Mouse (Mus musculus) MEL (cell line): ENCODE measurements around the gene Tedc1. TPM values are rescaled to one million over a fixed set of nuclear protein-coding genes. Genes with fewer than 3 reads are reported as not detected.

Source experiments
- DNase-seq: peaks from one replicate; pipeline ENCODE4 v3.0.0; 2011; ENCODE audit warnings: low read depth, low spot score
- H3K27ac ChIP-seq: 2 replicates; pipeline ENCODE4 v1.5.1; 2012; ENCODE audit warnings: low read depth, mild to moderate bottlenecking, control low read depth, low read length, moderate library complexity; ENCODE audit not compliant: control insufficient read depth
- H3K27me3 ChIP-seq, 2 experiments: fragments of 150-350 bp in 1 of 2; sonication (generic) in 1 of 2; 2 replicates each; pipeline ENCODE4 v1.6.1; 2012; ENCODE audit warnings: low read length in 2 of 2, mild to moderate bottlenecking in 2 of 2, improper control_type of control experiment in 1 of 2, moderate library complexity in 1 of 2; ENCODE audit not compliant: insufficient read depth in 2 of 2, control insufficient read depth in 1 of 2
- H3K36me3 ChIP-seq, 2 experiments: 2 replicates each; pipeline ENCODE4 v1.6.1; 2012 to 2014; ENCODE audit warnings: low read length in 2 of 2, improper control_type of control experiment in 1 of 2, inconsistent platforms in 1 of 2, mild to moderate bottlenecking in 1 of 2; ENCODE audit not compliant: insufficient read depth in 2 of 2, control insufficient read depth in 1 of 2
- H3K4me1 ChIP-seq, 2 experiments: fragments of 150-350 bp in 1 of 2; sonication (generic) in 1 of 2; 2 replicates each; pipeline ENCODE4 v1.6.1; 2012; ENCODE audit warnings: low read length in 2 of 2, improper control_type of control experiment in 1 of 2, mild to moderate bottlenecking in 1 of 2; ENCODE audit not compliant: insufficient read depth in 2 of 2, control insufficient read depth in 1 of 2
- H3K4me3 ChIP-seq, 2 experiments: fragments of 150-350 bp in 1 of 2; sonication (generic) in 1 of 2; 2 replicates each; pipeline ENCODE4 v1.5.1; 2012; ENCODE audit warnings: low read depth in 2 of 2, low read length in 2 of 2, mild to moderate bottlenecking in 2 of 2, moderate library complexity in 2 of 2, control low read depth in 1 of 2, improper control_type of control experiment in 1 of 2; ENCODE audit not compliant: control insufficient read depth in 1 of 2, insufficient read depth in 1 of 2
- H3K79me2 ChIP-seq: 2 replicates; pipeline ENCODE4 v1.6.1; 2012; ENCODE audit warnings: mild to moderate bottlenecking, low read length, moderate library complexity; ENCODE audit not compliant: control insufficient read depth, poor library complexity, insufficient read depth
- H3K9ac ChIP-seq: 2 replicates; pipeline ENCODE4 v1.6.1; 2012; ENCODE audit warnings: low read depth, mild to moderate bottlenecking, control low read depth, low read length, moderate library complexity; ENCODE audit not compliant: control insufficient read depth, poor library complexity, severe bottlenecking
- H3K9me3 ChIP-seq: fragments of 150-350 bp; sonication (generic); replicated peaks from 2 replicates; pipeline ENCODE4 v1.6.1; 2012; ENCODE audit warnings: mild to moderate bottlenecking, low read length, improper control_type of control experiment, moderate library complexity; ENCODE audit not compliant: insufficient read depth
- BHLHE40 ChIP-seq: IDR thresholded peaks from 2 replicates; pipeline ENCODE4 v1.6.1; 2012; ENCODE audit warnings: low read depth, mild to moderate bottlenecking, inconsistent platforms, low read length, improper control_type of control experiment, borderline replicate concordance
- CHD1 ChIP-seq: IDR thresholded peaks from 2 replicates; pipeline ENCODE4 v1.6.1; 2012; ENCODE audit warnings: low read depth, mild to moderate bottlenecking, inconsistent platforms, low read length, improper control_type of control experiment
- E2F4 ChIP-seq: IDR thresholded peaks from 2 replicates; pipeline ENCODE4 v1.6.1; 2011; ENCODE audit warnings: low read depth, low read length, improper control_type of control experiment, borderline replicate concordance
- HCFC1 ChIP-seq: IDR thresholded peaks from 2 replicates; pipeline ENCODE4 v1.6.1; 2012; ENCODE audit warnings: low read depth, mild to moderate bottlenecking, inconsistent platforms, low read length, improper control_type of control experiment, moderate library complexity
- JUND ChIP-seq: IDR thresholded peaks from 2 replicates; pipeline ENCODE4 v1.6.1; 2011; ENCODE audit warnings: low read depth, mild to moderate bottlenecking, improper control_type of control experiment, low read length
- KAT2A ChIP-seq: conservative IDR thresholded peaks from 2 replicates; pipeline ENCODE4 v1.6.1; 2012; ENCODE audit warnings: low read depth, low read length, improper control_type of control experiment, inconsistent platforms
- MAFK ChIP-seq: IDR thresholded peaks from 2 replicates; pipeline ENCODE4 v1.6.1; 2011; ENCODE audit warnings: low read depth, mild to moderate bottlenecking, low read length, improper control_type of control experiment, borderline replicate concordance
- MEF2A ChIP-seq: IDR thresholded peaks from 2 replicates; pipeline ENCODE4 v1.6.1; 2014; ENCODE audit warnings: low read depth, mild to moderate bottlenecking, inconsistent platforms, low read length, improper control_type of control experiment; ENCODE audit not compliant: poor library complexity, insufficient replicate concordance, severe bottlenecking; ENCODE audit errors: extremely low read depth
- MYB ChIP-seq: IDR thresholded peaks from 2 replicates; pipeline ENCODE4 v1.6.1; 2011; ENCODE audit warnings: mild to moderate bottlenecking, low read depth, low read length, improper control_type of control experiment
- MYC ChIP-seq: IDR thresholded peaks from 2 replicates; pipeline ENCODE4 v1.6.1; 2011; ENCODE audit warnings: low read depth, mild to moderate bottlenecking, low read length, improper control_type of control experiment, moderate library complexity
- POLR2A ChIP-seq, 2 experiments: IDR thresholded peaks; 2 replicates each; pipeline ENCODE4 v1.6.1; 2011 to 2012; ENCODE audit warnings: low read length in 2 of 2, mild to moderate bottlenecking in 2 of 2, control low read depth in 1 of 2, improper control_type of control experiment in 1 of 2, low read depth in 1 of 2, moderate library complexity in 1 of 2; ENCODE audit not compliant: control insufficient read depth in 1 of 2, insufficient read depth in 1 of 2, poor library complexity in 1 of 2
- RAD21 ChIP-seq: IDR thresholded peaks from 2 replicates; pipeline ENCODE4 v1.6.1; 2011; ENCODE audit warnings: mild to moderate bottlenecking, low read depth, low read length, improper control_type of control experiment
- RCOR1 ChIP-seq: IDR thresholded peaks from 2 replicates; pipeline ENCODE4 v1.6.1; 2012; ENCODE audit warnings: low read depth, mild to moderate bottlenecking, inconsistent platforms, low read length, improper control_type of control experiment
- SIN3A ChIP-seq: IDR thresholded peaks from 2 replicates; pipeline ENCODE4 v1.6.1; 2012; ENCODE audit warnings: low read length, improper control_type of control experiment, inconsistent platforms
- TAL1 ChIP-seq: IDR thresholded peaks from 2 replicates; pipeline ENCODE4 v1.6.1; 2012; ENCODE audit warnings: mild to moderate bottlenecking, inconsistent platforms, low read length, moderate library complexity, mixed read lengths
- TBP ChIP-seq: IDR thresholded peaks from 2 replicates; pipeline ENCODE4 v1.8.0; 2011; ENCODE audit warnings: low read depth, low read length, improper control_type of control experiment
- ZC3H11A ChIP-seq: IDR thresholded peaks from 2 replicates; pipeline ENCODE4 v1.6.1; 2012; ENCODE audit warnings: low read depth, mild to moderate bottlenecking, inconsistent platforms, low read length, improper control_type of control experiment
- ZKSCAN1 ChIP-seq: IDR thresholded peaks from 2 replicates; pipeline ENCODE4 v1.6.1; 2012; ENCODE audit warnings: low read depth, mild to moderate bottlenecking, inconsistent platforms, low read length, improper control_type of control experiment, moderate library complexity
- ZMIZ1 ChIP-seq: IDR thresholded peaks from 2 replicates; pipeline ENCODE4 v1.6.1; 2012; ENCODE audit warnings: low read depth, mild to moderate bottlenecking, inconsistent platforms, low read length, improper control_type of control experiment, moderate library complexity
- polyA plus RNA-seq, 2 experiments: library from polyadenylated mRNA; stranded (reverse) in 1 of 2; unstranded in 1 of 2; fragments of >175 nt in 1 of 2; fragments of >200 nt in 1 of 2; gene quantifications; 2 replicates each; pipeline versions ENCODE4 v1.2.1 to v1.2.4; 2012; ENCODE audit warnings: low replicate concordance in 2 of 2, low read depth in 1 of 2; ENCODE audit not compliant: insufficient read length in 2 of 2, insufficient read depth in 1 of 2, missing spikeins in 1 of 2
- total RNA-seq: library from RNA; depleted of rRNA; stranded (reverse); fragments of 300-350 nt; gene quantifications from 2 replicates; pipeline ENCODE4 v1.2.3, GENCODE M21; 2012

The Tedc1 gene
- total and polyA plus RNA-seq, 3 experiments: 50.7 to 74.7 TPM; not detected in 1

DNA sequence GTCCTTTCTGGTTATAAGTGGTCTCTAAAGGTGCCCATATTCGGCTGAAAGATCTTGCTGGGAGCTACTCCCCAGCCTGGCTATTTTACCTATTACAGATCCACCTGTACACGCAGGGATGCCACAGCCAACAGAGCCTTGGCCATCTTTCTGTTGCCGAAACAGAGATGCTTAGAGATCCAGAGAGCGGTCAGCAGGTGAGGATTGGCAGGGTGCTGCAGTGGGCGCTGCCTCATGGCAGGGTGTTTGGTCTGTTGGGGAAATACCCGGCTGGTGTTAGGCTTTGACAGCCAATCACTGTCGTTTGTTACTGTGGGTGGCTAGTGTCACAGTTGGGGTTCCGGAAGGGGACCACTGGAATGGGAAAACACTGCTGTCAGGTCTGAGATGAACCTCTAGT, 1.8 kb downstream of the Tedc1 start:
- Histone ChIP-seq H3K4me1 (peaks cover 6 to 15% of the 10 kb centered on the region in 2 experiments), H3K9me3 (no peaks in the 10 kb centered on the region), H3K4me3 (no peak overlapping the region), H3K9ac (no peak overlapping the region), H3K27ac (no peak overlapping the region), H3K79me2 (peaks cover 10% of the 10 kb centered on the region), H3K36me3 (peaks cover 0 to 8% of the 10 kb centered on the region in 2 experiments; a peak in 2 of 4 replicates), H3K27me3 (no peaks in the 10 kb centered on the region)
- TF ChIP-seq ZKSCAN1 (no peak), HCFC1 (no peak), MYB (no peak), JUND (no peak), E2F4 (no peak), RCOR1 (no peak), RAD21 (no peak), MYC (no peak), MAFK (no peak), TAL1 (no peak), SIN3A (no peak), MEF2A (no peak), ZC3H11A (no peak), TBP (no peak), POLR2A (IDR thresholded peaks at IDR 0.05; ENCODE audit: control insufficient read depth in 1 of 2, insufficient read depth in 1 of 2, low read depth in 1 of 2, low read length in 2 of 2, poor library complexity in 1 of 2) (no peak)
- no peak for DNase-seq

DNA sequence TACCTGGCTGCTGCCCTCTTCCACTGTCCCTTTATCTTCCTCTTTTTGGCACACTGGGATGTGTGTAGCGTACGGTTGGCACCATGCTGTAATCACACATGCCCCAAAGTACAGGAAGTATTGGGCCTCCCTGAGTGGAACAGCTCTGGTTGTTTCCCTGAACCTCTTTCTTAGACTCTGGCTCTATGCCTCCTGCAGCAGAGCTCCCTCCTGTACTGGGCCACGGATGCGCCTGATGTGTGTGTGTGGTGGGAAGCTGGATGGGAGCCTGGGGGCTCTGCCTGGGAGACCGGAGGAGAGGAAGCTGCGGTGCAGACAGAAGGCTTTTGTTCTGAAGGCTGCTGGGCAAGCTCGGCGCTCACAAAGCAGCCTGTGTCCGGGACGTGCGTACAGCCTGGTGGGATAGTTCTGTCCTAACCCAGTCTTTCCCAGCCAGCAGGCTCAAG, 7.4 kb downstream of the Tedc1 start:
- no peaks in the 10 kb centered on the region for H3K4me1 ChIP-seq
- TF ChIP-seq SIN3A: no peak
- no peak for TF ChIP-seq RCOR1
- no peak for TF ChIP-seq RAD21
- TF ChIP-seq KAT2A: no peak
- no peak for TF ChIP-seq CHD1
- no peak for TF ChIP-seq BHLHE40
- TF ChIP-seq E2F4: no peak
- no peak for TF ChIP-seq ZMIZ1
- TF ChIP-seq ZC3H11A: no peak
- TF ChIP-seq, all 39 proteins: peak for 0
- no peak for DNase-seq
- H3K27ac ChIP-seq: no peak overlapping the region
- H3K9me3 ChIP-seq: no peaks in the 10 kb centered on the region
- H3K36me3 ChIP-seq: no peaks in the 10 kb centered on the region
- no peaks in the 10 kb centered on the region for H3K79me2 ChIP-seq
- H3K9ac ChIP-seq: no peak overlapping the region
- no peak overlapping the region for H3K4me3 ChIP-seq
- H3K27me3 ChIP-seq: no peaks in the 10 kb centered on the region
